Mouse (Mus musculus): Measurements from ENCODE around the gene Ift172.
A peak's percentile ranks its signal among the peaks of the same experiment; 100 is the strongest.

Gene Ift172

DNA sequence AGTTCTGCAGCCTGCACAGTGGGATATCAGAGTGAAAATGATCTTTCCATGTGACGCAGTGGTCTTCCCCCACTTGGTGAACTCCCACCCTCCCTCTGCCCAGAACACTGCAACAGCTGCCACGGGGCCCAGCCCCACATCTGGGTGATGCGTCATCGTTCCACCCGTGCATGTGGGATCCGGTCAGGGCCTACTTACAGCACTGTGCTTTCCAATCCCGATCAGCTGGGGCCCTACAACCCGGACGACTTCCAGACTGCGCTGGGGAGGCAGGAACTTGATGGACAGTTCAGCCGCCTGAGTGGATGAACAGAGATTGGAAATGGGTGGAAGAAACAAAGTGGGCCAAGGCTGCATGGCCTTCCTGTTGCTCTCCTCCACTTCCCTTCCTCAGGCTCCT lies 33.3 kb downstream of the Ift172 start:
- no peak for DNase-seq (ENCODE audit: low read depth, low spot score)

DNA sequence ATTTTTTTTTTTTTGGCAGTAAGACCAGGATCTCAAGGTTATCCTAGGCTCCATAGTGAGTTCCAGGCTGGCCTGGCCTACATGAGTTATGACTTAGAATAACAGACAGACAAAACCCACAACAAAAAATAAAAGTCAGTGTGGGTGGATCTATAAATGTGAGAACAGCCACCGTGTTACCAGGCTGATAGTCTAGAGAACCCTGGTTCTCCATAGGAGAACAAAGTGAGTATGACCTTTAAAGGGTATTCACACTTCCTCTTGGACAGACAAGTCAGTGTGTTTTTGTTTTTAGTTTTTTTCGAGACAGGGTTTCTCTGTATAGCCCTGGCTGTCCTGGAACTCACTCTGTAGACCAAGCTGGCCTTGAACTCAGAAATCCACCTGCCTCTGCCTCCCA lies 34.9 kb downstream of the Ift172 start:
- DNase-seq (ENCODE audit: low read depth, low spot score), result no peak

DNA sequence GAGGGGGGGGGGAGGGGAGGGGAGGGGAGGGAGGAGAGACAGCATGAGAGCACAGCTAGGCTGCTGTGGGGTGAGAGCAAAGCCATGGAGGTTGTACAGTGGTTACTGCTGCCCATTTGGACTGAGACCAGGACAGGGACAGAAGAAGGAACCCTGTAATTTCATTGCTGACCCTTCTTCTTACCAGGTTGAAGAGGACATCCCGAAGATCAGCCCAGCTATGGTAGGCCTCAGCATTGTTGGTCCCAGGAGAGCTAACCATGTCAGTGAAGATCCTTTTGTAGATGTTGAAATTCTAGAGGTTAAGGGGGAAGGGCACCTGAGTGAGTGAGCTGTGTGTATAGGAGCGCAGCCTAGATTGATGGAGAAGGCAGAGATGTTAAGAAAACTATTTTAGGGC lies 35.5 kb downstream of the Ift172 start:
- no peak for DNase-seq (ENCODE audit: low read depth, low spot score)

DNA sequence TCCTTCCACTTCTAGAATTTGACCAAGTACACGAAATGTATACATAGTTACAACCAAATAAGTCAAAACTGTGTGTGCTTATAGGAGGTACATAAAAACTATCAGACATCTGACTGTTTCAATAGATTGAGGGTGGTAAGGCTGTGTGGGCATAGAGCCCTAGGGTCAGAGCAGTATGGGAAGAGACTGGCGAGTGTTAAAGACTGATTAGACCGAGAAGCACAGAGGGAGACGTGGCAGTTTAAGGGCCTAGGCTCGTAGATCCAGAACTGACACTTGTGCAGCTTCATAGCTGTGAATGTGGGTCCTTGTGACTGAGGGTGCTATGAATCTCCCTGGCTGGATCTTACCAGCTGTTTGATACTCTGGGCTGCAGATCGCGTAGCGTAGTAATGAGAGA lies 36.0 kb downstream of the Ift172 start:
- DNase-seq (ENCODE audit: low read depth, low spot score), result no peak

DNA sequence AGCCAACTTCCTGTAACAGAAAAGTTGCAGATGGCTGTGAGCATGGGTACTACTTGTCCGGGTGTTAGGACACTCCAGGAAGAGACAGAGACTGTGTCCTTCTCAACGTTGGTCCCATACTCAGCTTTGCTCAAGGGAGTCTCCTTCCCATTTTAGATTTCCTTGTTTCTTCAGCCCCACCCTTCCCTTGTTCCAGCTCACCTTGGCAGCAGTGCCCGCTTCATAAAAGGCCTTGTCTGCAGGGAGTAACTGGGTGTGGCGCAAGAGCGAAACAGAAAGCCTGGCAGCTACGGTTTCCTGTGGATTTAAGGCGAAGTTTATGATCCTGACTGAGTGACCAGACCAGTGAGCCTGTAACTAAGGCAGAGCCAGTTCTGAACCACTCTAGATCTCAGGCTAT lies 36.5 kb downstream of the Ift172 start:
- DNase-seq (ENCODE audit: low read depth, low spot score), result no peak

DNA sequence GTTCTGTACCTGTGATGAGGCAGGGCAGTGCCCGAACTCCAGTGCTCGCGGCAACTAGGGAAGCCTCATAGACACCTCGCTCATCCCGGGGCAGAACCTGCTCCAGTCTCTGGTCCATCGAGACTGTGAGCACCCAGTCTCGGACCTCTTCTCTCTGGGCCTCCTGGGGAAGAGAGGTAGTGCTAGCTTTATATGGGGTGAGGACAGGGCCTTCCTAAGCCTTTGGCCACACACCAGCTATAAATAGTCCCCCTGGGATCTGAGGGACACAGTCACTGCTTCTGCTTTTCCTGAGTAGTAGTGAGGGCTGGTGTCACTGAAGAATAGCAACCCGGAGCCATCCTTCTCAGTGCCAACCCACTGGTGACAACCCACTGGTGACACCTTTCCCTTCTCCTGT lies 37.1 kb downstream of the Ift172 start:
- no peak for DNase-seq (ENCODE audit: low read depth, low spot score)

DNA sequence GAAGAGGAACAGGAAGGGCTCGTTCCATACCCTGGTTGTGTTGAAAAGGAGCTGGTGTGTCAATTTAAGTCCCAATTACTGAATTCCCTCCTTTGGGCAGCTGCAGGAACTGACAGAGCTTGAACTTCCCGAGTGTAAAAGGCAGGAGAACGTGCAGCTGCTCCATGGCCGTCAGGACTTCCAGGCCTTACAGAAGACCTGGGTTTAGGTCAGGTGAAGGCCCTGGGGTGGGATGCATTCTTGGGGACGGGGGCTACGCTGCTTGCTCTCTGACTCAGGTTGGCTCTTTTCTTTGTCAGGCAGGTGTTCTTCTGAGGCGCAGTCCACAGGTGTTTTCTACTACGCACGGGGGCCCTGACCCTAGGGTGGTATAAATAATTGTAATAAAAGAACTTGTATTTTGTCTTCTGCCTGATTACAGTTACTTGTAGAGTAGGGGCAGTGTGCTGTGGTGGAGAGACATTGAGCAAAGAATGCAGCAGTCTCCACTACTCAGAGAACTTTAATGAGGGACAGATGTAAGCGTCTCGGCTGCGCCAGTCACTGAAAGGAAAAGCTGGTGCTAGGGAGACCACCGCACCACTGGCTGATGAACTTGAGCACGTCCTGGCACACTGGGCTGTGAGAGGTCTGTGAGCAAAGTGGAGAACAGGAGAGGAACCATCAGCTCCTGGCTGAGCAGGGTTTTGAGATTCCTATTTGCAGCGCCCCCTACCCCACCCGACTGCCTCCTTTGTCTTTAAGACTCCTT lies 37.9 kb downstream of the Ift172 start:
- DNase-seq (ENCODE audit: low read depth, low spot score), result no peak

DNA sequence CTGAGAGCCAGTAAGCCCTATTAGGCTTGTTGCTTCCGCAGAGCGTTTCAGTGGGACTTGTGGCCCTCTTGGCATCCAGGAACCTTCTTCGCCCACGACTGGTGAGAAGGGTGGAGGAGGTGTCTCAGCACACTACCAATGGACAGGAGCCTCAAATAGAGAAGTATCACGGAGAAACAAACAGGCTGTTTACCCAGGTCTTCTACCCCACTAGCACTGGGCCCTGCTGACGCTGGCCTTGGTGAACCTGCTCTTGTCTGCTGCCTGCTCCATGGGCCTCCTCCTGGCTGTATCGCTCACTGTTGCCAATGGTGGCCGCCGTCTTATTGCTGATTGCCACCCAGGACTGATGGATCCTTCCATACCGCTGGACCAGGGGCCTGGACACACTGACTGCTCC lies 38.8 kb downstream of the Ift172 start:
- DNase-seq (ENCODE audit: low read depth, low spot score), result no peak

DNA sequence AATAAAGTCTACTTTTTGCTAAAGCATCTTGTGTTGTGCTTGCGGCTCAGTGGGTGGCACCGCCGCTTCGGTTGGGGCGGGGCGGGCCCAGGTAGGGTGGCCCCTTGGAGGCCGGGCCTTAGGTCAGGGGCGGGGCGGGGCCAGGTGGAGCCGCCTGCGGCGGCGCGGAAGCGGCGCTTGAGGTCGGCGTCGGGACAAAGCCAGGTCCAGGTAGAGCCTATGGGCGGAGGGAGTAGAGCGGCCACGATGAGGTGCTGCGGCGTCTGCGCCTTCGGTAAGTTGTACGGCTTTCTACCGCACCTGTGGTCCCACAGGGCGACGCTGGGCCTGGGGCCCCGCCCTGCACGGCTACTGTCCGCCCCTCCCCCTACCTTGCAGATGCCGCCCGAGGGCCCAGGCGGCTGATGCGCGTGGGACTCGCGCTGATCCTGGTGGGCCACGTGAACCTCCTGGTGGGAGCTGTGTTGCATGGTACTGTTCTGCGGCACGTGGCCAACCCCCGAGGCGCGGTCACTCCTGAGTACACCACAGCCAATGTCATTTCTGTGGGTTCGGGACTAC lies 39.3 kb downstream of the Ift172 start, which contains the start of gene Krtcap3:
Gene Krtcap3 (plus strand): TSS at position 151 of the 561 bp plus-strand sequence.
- peak; percentile 61 for DNase-seq (ENCODE audit: low read depth, low spot score)

DNA sequence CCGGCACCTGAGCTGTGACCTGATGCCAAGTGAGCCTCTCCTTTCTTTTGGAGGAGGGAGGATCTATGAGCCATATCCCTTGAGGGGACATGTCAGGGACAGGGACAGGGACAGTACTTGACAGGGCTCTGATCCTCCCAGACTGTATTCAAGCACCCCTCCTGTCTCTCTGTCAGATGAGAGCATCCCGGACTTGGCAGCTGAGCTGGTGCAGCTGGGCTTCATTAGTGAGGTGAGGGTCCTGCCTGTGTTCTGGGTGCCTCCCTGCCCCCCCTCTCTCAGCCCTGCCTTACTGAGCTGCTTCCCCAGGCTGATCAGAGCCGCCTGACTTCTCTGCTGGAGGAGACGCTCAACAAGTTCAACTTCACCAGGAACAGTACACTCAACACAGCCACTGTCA lies 40.2 kb downstream of the Ift172 start:
- DNase-seq (ENCODE audit: low read depth, low spot score), result no peak

DNA sequence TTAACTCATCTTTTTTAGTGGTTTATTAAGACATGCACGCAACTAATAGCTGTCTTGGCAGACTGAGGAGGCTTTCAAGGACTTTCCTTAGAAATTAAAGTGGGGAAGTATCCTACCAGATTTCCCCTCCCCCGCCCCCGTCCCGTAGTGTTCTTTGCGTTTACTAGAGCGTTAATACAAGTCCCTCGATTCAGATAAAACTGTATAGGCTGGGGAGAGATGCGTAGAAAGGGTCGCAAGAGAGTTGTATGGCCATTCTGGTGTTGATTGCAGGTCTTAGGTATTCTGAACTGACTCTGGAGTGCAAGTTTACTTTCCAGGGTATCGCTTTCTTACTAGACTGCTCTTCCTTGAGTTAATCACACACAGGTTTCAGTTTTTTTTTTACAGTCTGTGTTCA lies 48.7 kb downstream of the Ift172 start:
- DNase-seq (ENCODE audit: low read depth, low spot score), result no peak

DNA sequence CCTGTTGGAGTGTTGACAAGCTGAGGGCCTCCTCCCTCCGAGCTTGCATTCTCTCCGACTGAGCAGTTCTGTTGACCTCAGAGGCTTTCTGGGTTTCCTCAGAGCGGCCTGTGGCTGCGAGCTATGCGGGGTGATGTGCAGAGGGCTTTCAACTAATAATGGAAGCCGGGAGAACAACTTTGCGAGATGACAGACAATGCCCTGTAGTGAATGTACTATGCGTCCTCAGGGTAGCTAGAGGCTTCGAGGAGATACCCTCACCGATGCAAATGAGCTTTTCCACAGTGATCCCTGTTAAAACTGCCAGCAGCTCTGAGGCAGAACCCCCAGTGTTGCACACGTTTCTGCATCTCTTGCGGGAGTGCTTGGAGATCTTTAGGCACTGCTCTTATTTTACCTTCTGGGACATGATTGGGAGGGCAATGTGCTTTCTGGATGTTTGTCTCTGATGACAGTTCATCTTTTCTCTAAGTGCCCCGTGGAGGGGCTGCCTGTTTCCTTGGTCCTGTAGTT lies 49.3 kb downstream of the Ift172 start:
- no peak for DNase-seq (ENCODE audit: low read depth, low spot score)

DNA sequence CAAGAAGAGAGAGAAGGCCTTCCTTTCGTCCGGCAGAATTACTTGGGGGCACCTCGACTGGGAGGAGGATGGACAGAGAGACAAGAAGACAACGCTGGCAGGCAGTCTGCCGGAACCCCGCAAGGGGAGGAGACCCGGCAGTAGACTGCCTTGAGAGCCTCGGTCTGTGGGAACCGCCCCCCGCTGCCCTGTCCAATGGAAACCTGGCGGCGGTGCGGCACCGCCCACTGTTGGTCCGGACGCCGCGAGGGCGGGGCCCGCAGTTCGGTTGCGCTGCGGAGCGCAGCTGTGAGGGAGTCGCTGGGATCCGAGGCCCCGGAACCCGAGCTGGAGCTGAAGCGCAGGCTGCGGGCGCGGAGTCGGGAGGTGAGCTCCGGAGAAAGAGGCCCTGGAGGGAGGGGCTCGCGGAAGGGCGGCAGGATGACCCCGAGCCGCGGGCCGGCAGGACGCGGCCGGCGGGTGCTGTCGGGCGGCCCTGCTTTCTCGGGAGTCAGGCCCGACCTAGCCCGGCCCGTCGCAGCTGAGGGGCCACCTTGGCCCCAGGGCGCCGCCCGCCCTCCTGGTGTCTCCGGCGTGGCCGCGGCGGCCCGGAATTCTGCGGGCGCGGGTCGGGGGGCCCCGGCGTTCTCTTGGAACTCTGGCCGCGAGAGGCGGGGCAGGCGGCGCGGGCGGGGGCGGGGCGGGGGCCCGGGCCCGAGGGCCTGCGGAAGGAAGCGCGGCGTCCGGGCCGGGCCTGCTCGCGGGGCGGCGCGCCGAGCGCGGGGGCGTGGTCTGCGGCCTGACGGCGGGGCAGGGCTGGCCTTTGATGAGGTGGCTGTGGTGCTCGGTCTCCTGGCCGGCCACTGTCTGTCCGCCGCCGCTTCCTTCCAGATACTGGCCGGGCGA lies 50.0 kb downstream of the Ift172 start, which contains the start of the genes Nrbp1 and Gm9970:
Gene Nrbp1 (plus strand): TSS at position 228 of the 885 bp plus-strand sequence.
Gene Gm9970 (minus strand): TSS at position 596 of the 885 bp plus-strand sequence.
- DNase-seq (ENCODE audit: low read depth, low spot score), result peak; percentile 86

DNA sequence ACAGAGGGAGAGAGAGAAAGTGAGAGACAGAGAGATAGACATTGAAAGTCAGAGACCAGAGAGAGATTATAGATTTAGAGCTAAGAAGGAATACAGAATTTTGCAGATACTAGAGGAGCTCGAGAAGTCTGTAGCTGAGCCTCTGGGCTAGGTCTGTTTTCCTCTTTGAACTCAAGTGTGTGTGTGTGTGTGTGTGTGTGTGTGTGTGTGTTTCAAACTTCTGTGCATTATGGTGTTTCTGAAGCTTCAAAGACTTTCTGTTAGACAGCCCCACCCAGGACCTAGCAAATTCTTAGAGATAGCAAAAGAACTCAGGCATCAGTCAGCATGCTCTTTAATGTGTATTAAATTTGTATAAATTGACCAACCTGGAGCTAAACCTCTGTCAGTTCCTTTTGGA lies 64.3 kb downstream of the Ift172 start:
- no peak for DNase-seq (ENCODE audit: low read depth, low spot score)

DNA sequence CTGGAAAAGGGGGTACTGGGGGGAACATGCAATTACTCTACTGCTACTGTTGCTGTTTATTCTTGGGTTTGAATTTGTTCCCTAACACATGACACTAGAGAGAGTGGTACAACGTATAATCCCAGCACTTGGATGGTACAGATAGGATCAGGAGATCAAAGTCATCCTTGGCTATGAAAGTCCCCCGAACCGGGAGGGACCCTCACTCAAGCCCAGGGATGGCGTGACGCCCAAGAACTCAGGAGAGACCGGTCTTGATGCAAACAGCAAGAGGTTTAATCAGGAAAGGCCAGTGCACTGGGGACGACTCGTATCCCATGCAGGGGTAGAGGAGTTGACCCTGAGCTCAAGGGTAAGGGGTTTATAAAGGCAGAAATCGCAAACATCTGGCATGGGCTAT lies 68.2 kb downstream of the Ift172 start:
- no peak for DNase-seq (ENCODE audit: low read depth, low spot score)

DNA sequence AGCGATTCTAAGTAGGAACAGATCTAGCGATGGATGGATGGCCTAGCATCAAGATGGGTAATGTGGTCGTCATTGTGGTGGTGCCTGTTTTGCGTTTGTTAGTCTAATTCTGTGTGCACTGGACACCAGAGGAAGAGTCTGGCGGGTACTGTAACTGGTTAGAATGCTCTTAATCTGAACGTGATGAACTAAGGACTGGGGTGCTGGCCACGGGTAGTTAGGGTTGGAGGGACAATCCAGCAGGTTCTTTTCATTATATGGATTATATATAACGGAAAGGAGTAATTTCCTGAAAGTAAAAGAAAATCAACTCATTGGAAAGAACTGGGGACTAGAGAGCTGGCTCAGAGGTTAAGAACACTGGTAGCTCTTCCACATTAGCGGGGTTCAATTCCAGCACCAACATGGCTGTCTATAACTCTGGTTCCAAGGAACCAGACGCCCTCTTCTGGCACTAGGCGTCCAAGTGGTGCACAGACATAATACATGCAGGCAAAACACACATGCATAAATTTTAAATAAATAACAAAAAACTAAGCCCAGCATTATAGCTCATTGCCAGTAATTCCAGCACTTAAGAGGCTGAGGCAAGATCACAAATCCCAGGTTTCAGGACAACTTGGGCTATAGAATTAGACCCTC lies 69.5 kb downstream of the Ift172 start:
- DNase-seq (ENCODE audit: low read depth, low spot score), result no peak

DNA sequence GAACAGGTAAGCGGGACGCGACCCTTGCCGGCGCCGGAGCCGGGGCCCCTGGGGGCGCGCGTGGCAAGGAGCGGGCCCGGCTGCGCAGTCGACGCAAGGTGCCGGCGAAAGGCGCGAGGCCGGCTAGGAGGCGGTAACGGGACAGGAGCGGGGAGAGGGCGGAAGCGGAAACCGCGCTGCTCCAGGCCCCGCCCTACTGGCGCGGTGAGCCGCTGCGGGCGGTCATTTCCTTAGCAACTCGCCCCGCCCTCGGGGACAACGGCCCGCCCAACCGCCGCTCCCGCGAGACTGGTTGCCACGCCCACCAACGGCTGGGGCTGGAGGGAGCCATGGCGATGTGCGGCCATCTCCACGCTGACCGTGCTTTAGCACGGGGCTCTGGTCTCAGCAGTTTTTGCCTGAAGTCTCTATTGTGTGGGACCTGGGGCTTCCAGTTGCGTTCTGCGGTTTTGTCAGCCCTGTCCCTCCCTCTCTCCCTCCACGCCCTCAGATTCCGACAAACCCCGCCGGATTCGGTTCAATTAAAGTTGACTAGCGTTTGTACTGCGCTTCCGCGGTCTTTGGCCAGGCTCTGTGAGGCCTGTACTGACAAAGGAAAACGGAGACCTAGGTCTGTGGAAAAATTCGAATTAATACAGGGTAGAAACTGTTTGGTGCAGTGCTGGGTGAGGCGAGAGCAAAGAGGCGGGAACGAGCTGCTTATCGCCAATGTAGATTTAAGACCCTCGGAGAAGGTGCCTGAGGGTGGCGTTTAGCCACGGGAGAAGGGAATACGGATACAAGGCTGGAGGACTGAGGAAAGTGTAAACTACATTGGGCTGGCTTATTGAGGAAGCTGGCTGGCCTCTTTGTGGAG lies 70.2 kb downstream of the Ift172 start, which contains the start of gene Ppm1g:
Gene Ppm1g (minus strand): TSS at position 240 of the 856 bp plus-strand sequence.
- DNase-seq (ENCODE audit: low read depth, low spot score), result peak; percentile 87

DNA sequence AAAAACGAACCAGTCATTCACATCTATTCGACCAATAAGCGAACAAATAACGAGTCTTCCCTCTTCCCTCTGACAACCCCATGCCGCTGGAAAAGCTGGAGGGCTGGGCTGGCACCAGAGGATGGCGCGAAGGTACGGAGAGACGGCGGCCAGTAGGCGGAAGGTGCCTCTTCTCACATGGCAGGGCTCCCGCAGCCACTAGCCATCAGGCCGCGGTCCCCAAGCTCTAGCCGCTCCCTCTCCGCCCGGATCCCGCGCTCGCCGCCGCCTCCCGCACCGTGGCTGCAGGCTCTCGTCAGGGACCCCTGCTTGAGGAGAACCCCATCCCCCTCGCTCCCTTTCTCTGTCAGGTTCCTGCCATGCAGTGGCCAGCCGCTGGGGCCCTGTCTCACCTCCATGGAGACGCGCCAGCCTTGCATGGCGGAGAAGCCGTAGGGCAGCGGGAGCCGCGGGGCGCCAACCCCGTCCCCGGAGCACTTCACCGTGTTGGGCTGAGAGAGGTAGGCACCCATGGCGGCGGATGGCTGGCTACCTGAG lies 70.9 kb downstream of the Ift172 start:
- no peak for DNase-seq (ENCODE audit: low read depth, low spot score)

DNA sequence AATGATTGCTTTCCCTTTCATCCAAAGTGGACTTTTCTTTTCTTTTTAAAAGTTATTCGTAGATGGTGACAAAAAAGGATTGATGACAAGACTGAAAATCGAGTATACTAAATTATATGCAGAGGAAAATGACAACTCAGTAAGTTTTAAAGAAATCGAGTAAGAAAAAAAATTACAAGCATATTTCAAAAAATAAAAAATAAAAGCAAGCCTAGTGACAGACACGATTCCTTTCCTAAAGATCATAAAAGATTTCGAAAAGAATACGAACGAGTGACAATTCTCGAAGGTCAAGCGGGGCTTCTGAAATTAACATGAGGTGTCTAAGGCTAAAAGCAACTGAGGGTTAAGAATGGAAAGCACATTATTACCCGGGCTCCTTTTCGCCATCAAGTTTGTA lies 71.4 kb downstream of the Ift172 start:
- DNase-seq (ENCODE audit: low read depth, low spot score), result no peak

DNA sequence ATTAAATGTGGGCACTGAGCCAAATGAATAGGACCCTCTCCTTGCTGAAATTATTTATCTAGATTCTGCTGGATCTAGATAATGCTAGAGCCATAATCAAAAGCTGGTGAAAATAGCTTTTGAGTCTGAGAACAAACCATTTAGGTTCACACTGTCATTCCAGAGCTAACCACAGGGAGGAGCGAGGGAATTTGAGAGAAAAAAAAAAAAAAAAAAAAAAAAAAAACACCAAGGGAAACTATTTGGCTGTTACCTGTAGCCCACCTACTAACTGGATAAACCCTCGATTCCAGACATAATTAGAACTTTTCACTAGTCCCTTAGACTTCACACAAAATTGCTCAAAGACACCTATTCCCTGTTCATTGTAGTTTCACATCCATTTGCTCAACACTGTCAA lies 71.8 kb downstream of the Ift172 start:
- no peak for DNase-seq (ENCODE audit: low read depth, low spot score)
